Mouse (Mus musculus) adrenal gland (tissue): Measurements from ENCODE around the gene Insc.

Source experiments
- intact Hi-C: fragments of 180-260 bp; cut with DNase I; formaldehyde crosslinking; loops from one replicate; pipeline ENCODE4 v1.15.1; 2025

The Insc gene

GRCm38 (mm10) chr7:114818836-114819235 is 75.3 kb downstream of the Insc start:
- intact Hi-C loops = loop anchor here (5.0 kb wide), 2 partner anchors 127 to 322 kb away; no protein-coding TSS in a partner anchor

GRCm38 (mm10) chr7:114822736-114823135 is 79.2 kb downstream of the Insc start:
- intact Hi-C loops = no loop called here

GRCm38 (mm10) chr7:114827360-114827759 is 83.9 kb downstream of the Insc start:
- intact Hi-C loops = no loop called here

GRCm38 (mm10) chr7:114832257-114832940 is 88.9 kb downstream of the Insc start:
- intact Hi-C loops = no loop called here

GRCm38 (mm10) chr7:114834504-114834903 is 91.0 kb downstream of the Insc start:
- intact Hi-C loops = no loop called here

GRCm38 (mm10) chr7:114837268-114837667 is 93.8 kb downstream of the Insc start:
- intact Hi-C loops = no loop called here

- intact Hi-C loops = no loop called here
These were observed 96.7 kb downstream of the Insc start for GRCm38 (mm10) chr7:114840029-114840745.

GRCm38 (mm10) chr7:114842644-114843211 is 99.2 kb downstream of the Insc start:
- intact Hi-C loops = no loop called here

GRCm38 (mm10) chr7:114847179-114847578 is 103.7 kb downstream of the Insc start:
- intact Hi-C loops = no loop called here

- intact Hi-C loops = no loop called here
These were observed 108.9 kb downstream of the Insc start for GRCm38 (mm10) chr7:114852387-114852786.

- intact Hi-C loops = no loop called here
These were observed 110.7 kb downstream of the Insc start for GRCm38 (mm10) chr7:114854169-114854568.

GRCm38 (mm10) chr7:114860858-114861523 is 117.5 kb downstream of the Insc start:
- intact Hi-C loops = no loop called here

GRCm38 (mm10) chr7:114873315-114874012 is 130.0 kb downstream of the Insc start:
- intact Hi-C loops = no loop called here

GRCm38 (mm10) chr7:114874032-114874441 is 130.5 kb downstream of the Insc start:
- intact Hi-C loops = no loop called here

GRCm38 (mm10) chr7:114874579-114874978 is 131.1 kb downstream of the Insc start:
- intact Hi-C loops = no loop called here

- intact Hi-C loops = no loop called here
These were observed 140.1 kb downstream of the Insc start for GRCm38 (mm10) chr7:114883602-114884001.

GRCm38 (mm10) chr7:114886933-114887332 is 143.4 kb downstream of the Insc start:
- intact Hi-C loops = no loop called here

GRCm38 (mm10) chr7:114890215-114890614 is 146.7 kb downstream of the Insc start:
- intact Hi-C loops = no loop called here

GRCm38 (mm10) chr7:114892618-114893257 is 149.2 kb downstream of the Insc start:
- intact Hi-C loops = no loop called here

- intact Hi-C loops = no loop called here
These were observed 150.4 kb downstream of the Insc start for GRCm38 (mm10) chr7:114893889-114894288.
